Mouse (Mus musculus): ENCODE measurements around the gene 4933417A18Rik. TPM values are rescaled to one million over a fixed set of nuclear protein-coding genes. Genes with fewer than 3 reads are reported as not detected.

Gene 4933417A18Rik
- not detected in 2 replicates for polyA plus RNA-seq (2015; fragmentation: Nextera tagmentation; extraction: Ambion mirVana)

GRCm38 (mm10) chr13:34924210-34924609, at the start of gene 4933417A18Rik, which contains the start of gene Fam217a:
4933417A18Rik (plus strand) TSS chr13:34924409.
Fam217a (minus strand) TSS chr13:34924310.

GRCm38 (mm10) chr13:34875166-34875710, 49.0 kb upstream of the 4933417A18Rik start, which contains the start of gene Prpf4b:
Prpf4b (plus strand) TSS chr13:34875302.

DNA sequence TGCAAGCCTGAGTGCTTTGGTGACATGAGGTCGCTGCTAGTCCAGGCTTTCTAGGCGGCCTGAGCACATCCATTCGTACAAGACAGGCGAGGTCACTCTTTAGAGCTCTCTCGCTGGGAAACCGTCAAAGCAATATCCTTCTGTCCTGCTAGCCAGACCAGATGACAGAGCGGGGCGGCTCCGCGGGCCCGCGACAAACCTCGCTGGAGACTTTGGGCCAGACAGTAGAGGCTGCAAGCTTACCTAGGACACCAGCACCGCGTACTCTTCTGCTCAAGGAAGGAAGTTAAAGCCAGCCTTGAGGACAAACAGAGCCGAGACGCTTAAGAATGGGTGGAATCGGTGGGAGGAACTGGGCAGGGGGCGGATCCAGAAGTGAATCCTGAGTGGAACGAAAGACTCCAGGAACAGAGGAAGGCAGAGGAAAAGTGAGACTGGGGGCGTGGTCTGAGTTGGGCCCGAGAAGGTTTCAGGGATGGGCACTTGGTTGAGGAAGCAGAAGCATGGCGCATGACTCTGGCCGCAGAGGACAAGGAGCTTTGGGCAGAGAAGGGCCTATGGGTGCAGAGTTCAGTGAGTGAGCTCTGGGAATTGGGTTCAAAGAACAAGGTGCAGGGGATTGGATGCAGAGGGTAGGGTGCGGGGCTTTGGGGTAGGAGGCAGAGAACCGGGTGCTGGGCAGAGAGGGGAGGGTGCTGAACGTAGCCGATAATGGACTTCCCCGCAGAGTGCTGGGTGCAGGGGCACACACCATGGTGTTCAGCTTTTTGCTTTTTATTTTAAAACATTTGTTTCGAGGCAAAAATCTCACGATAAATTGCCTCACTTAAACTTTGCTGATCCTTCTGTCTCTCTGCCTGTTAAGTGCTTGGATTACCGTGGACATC, 39.5 kb downstream of the 4933417A18Rik start, which contains the start of gene Eci3:
TSS of gene Eci3 (minus strand) at position 300 of the 887 bp plus-strand sequence.

Other genes starting within 250 kb of the 4933417A18Rik start
- gene Fam50b, start 189.6 kb upstream of the 4933417A18Rik start, polyA plus RNA-seq (2015; fragmentation: Nextera tagmentation; extraction: Ambion mirVana) = not detected in 2 replicates
- gene Prpf4b, start 49.1 kb upstream of the 4933417A18Rik start, polyA plus RNA-seq (2015; fragmentation: Nextera tagmentation; extraction: Ambion mirVana) = 36.2 and 50.6 TPM in 2 replicates
- 3.5 and 5.3 TPM in 2 replicates for gene Fam217a, start 99 bp upstream of the 4933417A18Rik start, polyA plus RNA-seq (2015; fragmentation: Nextera tagmentation; extraction: Ambion mirVana)
- gene Eci3, start 39.4 kb downstream of the 4933417A18Rik start, polyA plus RNA-seq (2015; fragmentation: Nextera tagmentation; extraction: Ambion mirVana) = 1.0 and 1.3 TPM in 2 replicates
- gene Eci2, start 102.7 kb downstream of the 4933417A18Rik start, polyA plus RNA-seq (2015; fragmentation: Nextera tagmentation; extraction: Ambion mirVana) = 201 and 227 TPM in 2 replicates

Measured in adrenal gland, postnatal 0 days (tissue).